Mouse (Mus musculus) embryonic facial prominence, embryonic 11.5 days (tissue): ENCODE measurements around the gene Sox1. TPM values are rescaled to one million over a fixed set of nuclear protein-coding genes. Genes with fewer than 3 reads are reported as not detected.

ENCODE experiments used
- ATAC-seq: fragments of 200-750 bp; cut with Nextera tagmentation; replicated peaks from 2 replicates; pipeline ENCODE4 v1.8.0; 2017; ENCODE audit warnings: low read depth; ENCODE audit not compliant: insufficient number of reproducible peaks, low FRiP score, low TSS enrichment
- DNase-seq: peaks from one replicate; pipeline ENCODE4 v3.0.0-alpha.2; 2015; ENCODE audit warnings: low spot score
- H3K27ac ChIP-seq: fragments of 300-500 bp; sonication (generic); replicated peaks from 2 replicates; pipeline ENCODE4 v1.5.1; 2014; ENCODE audit warnings: mild to moderate bottlenecking, low read depth, low read length, control low read depth
- H3K27me3 ChIP-seq: fragments of 300-500 bp; sonication (generic); 2 replicates; pipeline ENCODE4 v1.6.1; 2014; ENCODE audit warnings: mild to moderate bottlenecking, low read length, moderate library complexity, mixed read lengths; ENCODE audit not compliant: control insufficient read depth, insufficient read depth
- H3K36me3 ChIP-seq: fragments of 300-500 bp; sonication (generic); replicated peaks from 2 replicates; pipeline ENCODE4 v1.6.1; 2014; ENCODE audit warnings: low read depth, mild to moderate bottlenecking, low read length, moderate library complexity, mixed read lengths; ENCODE audit not compliant: control insufficient read depth, insufficient read depth
- H3K4me1 ChIP-seq: fragments of 300-500 bp; sonication (generic); 2 replicates; pipeline ENCODE4 v1.6.1; 2014; ENCODE audit warnings: low read length, mixed read lengths; ENCODE audit not compliant: control insufficient read depth, insufficient read depth
- H3K4me2 ChIP-seq: fragments of 300-500 bp; sonication (generic); 2 replicates; pipeline ENCODE4 v1.6.1; 2014; ENCODE audit warnings: low read depth, mild to moderate bottlenecking, control low read depth, low read length, moderate library complexity
- H3K4me3 ChIP-seq: fragments of 300-500 bp; sonication (generic); 2 replicates; pipeline ENCODE4 v1.5.1; 2014; ENCODE audit warnings: low read depth, low read length, control low read depth
- H3K9ac ChIP-seq: fragments of 300-500 bp; sonication (generic); replicated peaks from 2 replicates; pipeline ENCODE4 v1.6.1; 2014; ENCODE audit warnings: mild to moderate bottlenecking, control low read depth, low read length
- H3K9me3 ChIP-seq: fragments of 300-500 bp; sonication (generic); replicated peaks from 2 replicates; pipeline ENCODE4 v1.6.1; 2016; ENCODE audit warnings: mild to moderate bottlenecking, low read length, inconsistent platforms, mixed read lengths; ENCODE audit not compliant: control insufficient read depth
- WGBS: fragments of 180-500 bp; shearing (Covaris S2); extraction: QIAGEN DNeasy Blood & Tissue Kit; methylation state at CpG from one replicate; pipeline ENCODE4 v1.1.7; 2014; 5-methylcytosine and 5-hydroxymethylcytosine counted together
- polyA plus RNA-seq: library from polyadenylated mRNA; unstranded; fragments of >200 nt; fragmentation: Nextera tagmentation; extraction: Ambion mirVana; gene quantifications from 2 replicates; pipeline ENCODE4 v1.2.1, GENCODE M21; 2014

Gene Sox1
- 1.5 and 1.8 TPM in 2 replicates for polyA plus RNA-seq

DNA sequence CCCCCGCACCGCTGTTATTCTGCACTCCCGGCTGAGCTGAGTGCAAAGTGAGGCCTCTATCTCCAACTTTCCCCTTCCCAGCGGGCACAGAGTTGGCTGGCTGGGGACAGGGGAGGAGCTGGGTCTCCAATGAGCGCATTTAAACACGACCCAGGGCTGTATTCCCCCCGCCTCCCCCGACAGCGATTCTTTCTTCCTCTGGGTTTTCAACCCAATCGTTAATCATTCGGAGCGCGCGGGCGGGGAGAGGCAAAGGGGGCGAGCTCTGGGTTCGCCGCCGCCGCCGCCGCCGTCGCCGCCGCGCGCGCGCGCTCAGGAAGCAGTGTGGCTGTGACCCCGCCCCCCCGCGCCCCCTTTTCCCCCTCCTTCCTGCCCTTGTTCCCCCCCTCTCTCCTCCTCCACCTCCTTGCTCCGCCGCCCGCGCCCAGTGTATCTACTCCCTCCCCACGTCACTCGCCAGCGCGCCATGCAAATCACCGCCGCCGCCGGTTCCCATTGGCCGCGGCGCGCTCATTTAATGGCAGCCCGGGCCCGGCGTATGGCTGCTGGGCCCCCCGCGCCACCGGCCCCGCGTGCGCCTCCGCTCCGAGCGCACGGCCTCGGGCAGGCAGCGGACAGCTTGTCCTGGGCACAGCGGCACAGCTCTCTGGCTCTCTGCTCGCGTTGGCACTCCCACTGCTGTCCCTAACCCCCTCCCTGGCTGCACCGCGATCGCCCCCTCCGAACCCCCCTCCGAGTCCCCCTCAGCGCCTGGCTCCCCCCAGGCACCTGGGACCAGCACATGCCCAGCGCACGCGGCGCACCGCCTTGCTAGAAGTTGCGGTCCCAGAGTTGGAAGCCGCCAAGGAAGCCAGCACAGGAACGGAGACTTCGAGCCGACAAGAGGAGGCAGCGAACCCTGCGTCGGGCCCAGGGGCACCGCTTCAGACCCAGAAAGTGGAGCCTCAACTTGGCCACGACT is at the start of gene Sox1:
Gene Sox1, plus strand, starts transcription at position 225 of the 961 bp plus-strand sequence.
- ATAC-seq, result peak; percentile 77
- Histone ChIP-seq H3K27me3 (peaks cover 69% of the 10 kb centered on the region), H3K4me3 (peak within 1 kb of the TSS; percentile 39), H3K27ac (peak within 1 kb of the TSS; percentile 56), H3K36me3 (no peaks in the 10 kb centered on the region), H3K4me2 (peak within 1 kb of the TSS; percentile 57), H3K9me3 (no peaks in the 10 kb centered on the region), H3K4me1 (peaks cover 10% of the 10 kb centered on the region; the same call in 1 of the 2 replicates), H3K9ac (peak within 1 kb of the TSS; percentile 53)
- DNase-seq, result peak; percentile 83
- under 1% methylated on average over 75 of the region's 89 CpGs for WGBS

DNA sequence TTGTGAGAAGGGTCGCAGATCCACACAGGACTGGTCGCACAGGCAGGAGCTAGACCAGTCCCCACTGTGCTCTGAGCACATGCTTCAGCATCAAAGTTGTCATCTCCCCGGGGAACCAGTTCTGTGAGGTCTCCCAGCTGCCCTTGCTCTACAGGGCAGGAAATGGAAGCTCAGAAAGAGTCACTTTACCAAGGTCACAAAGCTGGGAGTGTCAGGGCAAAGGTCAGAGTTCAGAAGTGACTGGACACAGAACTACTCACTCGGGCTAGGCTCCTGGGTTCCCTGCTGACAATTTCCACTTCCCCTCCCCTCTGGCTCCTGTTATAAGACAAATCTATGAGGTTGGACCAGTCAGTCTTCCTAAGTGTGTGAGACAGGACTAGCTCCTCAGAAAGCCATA is 49.2 kb upstream of the Sox1 start:
- no peaks in the 10 kb centered on the region for H3K36me3 ChIP-seq
- H3K4me1 ChIP-seq, result no peaks in the 10 kb centered on the region
- H3K27me3 ChIP-seq, result no peaks in the 10 kb centered on the region
- no peak overlapping the region for H3K9ac ChIP-seq
- H3K9me3 ChIP-seq, result no peaks in the 10 kb centered on the region
- H3K27ac ChIP-seq, result no peak overlapping the region
- no peak for DNase-seq
- no peak overlapping the region for H3K4me3 ChIP-seq
- 31% methylated on average over 4 of the region's 4 CpGs for WGBS
- H3K4me2 ChIP-seq, result no peak overlapping the region
- no peak for ATAC-seq

DNA sequence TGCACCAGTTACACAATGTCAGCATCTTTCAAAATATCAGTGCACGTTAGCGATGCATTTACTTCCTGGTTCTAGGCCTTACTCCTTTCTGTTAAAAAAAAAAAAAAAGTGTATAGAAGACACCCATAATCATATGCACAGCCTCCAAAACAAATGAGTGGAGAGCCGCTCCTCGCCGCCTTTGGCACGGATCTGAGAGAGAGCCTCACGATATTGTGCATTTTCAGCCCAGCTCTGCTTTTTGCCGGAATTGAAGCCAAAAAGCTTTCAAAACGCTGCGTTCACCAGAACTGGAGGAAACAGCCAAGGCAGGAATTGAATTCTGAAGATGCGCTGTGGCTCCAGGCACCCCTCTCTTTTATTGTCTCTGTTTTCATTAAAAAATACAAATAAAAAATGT is 48.2 kb upstream of the Sox1 start:
- DNase-seq, result no peak
- no peak overlapping the region for H3K9ac ChIP-seq
- H3K9me3 ChIP-seq, result no peaks in the 10 kb centered on the region
- 89% methylated on average over 11 of the region's 11 CpGs for WGBS
- no peaks in the 10 kb centered on the region for H3K36me3 ChIP-seq
- no peak overlapping the region for H3K4me3 ChIP-seq
- H3K27ac ChIP-seq, result no peak overlapping the region
- no peak for ATAC-seq
- H3K27me3 ChIP-seq, result no peaks in the 10 kb centered on the region
- H3K4me1 ChIP-seq, result no peaks in the 10 kb centered on the region
- H3K4me2 ChIP-seq, result no peak overlapping the region

DNA sequence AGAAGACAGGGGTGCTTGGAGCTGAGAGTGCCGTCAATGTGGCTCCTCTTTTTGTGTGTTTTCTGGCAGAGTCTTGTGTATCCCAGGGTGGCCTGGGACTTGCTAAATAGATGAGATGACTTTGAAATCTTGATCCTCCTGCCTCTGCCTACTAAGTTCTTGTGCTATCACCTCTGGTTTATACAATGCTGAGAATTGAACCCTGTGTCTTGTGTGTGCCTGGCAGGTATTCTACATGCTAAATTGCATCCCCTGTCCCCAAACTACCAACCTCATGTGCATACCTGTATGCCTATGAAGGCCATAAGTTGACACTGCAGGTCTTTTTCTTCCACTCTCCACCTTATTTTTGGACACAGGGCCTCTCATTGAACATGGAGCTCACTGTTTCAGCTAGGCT is 46.8 kb upstream of the Sox1 start:
- Histone ChIP-seq H3K4me2 (no peak overlapping the region), H3K36me3 (no peaks in the 10 kb centered on the region), H3K9me3 (no peaks in the 10 kb centered on the region), H3K27me3 (no peaks in the 10 kb centered on the region), H3K9ac (no peak overlapping the region), H3K4me1 (no peaks in the 10 kb centered on the region), H3K27ac (no peak overlapping the region), H3K4me3 (no peak overlapping the region)
- DNase-seq (no peak), ATAC-seq (no peak)
- 88% methylated on average over 1 of the region's 1 CpGs for WGBS

DNA sequence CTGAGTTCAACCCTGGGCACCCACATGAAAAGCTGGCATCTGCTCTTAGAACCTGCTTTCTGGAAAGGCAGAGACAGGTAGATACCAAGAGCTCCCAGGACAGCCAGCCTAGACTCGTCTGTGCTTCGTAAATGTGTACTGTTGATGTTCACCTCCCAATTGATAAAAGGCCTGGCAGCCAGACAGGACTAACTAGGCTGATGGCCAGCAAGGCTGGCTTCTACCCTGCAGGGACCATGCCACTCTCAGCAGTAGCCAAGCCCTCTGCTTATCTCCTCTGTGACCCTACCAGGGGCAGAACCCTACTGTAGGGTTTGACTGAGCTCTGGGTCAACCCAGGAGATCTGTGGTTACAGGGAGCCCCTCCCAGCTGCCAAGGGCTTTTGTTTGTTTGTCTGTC is 45.5 kb upstream of the Sox1 start:
- H3K4me3 ChIP-seq, result no peak overlapping the region
- ATAC-seq (no peak), DNase-seq (no peak)
- WGBS, result 80% methylated on average over 2 of the region's 2 CpGs
- H3K4me1 ChIP-seq, result no peaks in the 10 kb centered on the region
- no peaks in the 10 kb centered on the region for H3K27me3 ChIP-seq
- no peak overlapping the region for H3K27ac ChIP-seq
- no peaks in the 10 kb centered on the region for H3K36me3 ChIP-seq
- no peak overlapping the region for H3K9ac ChIP-seq
- H3K9me3 ChIP-seq, result no peaks in the 10 kb centered on the region
- H3K4me2 ChIP-seq, result no peak overlapping the region

DNA sequence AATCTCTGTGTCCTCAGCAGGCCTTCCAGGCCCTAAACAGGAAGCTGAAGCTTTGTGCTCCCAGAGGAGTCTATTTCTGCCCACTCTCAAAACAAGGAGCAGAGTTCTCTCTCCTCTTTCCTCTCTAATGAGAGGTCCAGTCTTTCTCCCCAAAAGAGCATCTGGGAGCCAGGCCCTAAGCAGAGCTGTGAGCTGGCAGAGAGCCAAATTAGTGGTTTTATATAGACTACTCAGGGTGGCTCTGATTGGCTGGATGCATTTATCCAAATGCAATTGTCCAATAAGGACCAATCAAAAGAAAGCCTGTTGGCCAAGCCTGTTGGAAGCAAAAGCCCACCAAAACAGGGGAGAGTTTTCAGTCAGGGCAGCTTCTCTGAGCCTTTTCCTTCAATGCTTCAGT is 44.0 kb upstream of the Sox1 start:
- no peak for ATAC-seq
- no peaks in the 10 kb centered on the region for H3K4me1 ChIP-seq
- H3K4me2 ChIP-seq, result no peak overlapping the region
- no peak overlapping the region for H3K4me3 ChIP-seq
- no peak for DNase-seq
- H3K36me3 ChIP-seq, result no peaks in the 10 kb centered on the region
- H3K9ac ChIP-seq, result no peak overlapping the region
- H3K27ac ChIP-seq, result no peak overlapping the region
- H3K9me3 ChIP-seq, result no peaks in the 10 kb centered on the region
- H3K27me3 ChIP-seq, result no peaks in the 10 kb centered on the region

DNA sequence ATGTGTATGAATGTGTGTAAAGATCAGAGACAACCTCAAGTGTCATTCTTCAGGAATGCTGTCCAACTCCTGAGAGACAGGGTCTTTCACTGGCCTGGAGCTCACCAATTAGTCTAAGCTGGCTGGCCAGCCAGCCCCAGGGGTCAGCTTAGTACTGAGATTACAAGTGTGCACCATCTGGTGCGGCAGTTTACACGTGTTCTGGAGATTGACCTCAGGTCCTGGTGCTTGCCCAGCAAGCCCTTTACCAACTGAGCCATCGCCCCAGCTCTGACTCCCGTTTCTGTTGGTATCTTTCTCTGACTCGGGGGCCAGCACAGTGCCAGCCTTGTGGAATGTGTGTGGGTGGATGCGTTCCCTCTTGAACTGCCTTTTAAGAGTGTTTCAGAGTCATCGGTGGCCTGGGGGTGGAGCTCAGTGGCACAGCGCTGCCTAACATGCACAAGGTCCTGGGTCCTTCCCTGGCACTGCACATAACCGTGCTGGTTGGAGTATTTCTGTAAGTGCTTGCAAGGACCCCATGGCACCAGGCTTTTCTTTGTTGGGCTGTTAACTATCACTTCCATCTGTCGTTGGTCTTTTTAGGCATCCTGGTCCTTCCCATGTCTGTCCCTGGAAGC is 40.6 kb upstream of the Sox1 start:
- no peaks in the 10 kb centered on the region for H3K36me3 ChIP-seq
- H3K4me1 ChIP-seq, result no peaks in the 10 kb centered on the region
- H3K4me2 ChIP-seq, result no peak overlapping the region
- WGBS, result 51% methylated on average over 10 of the region's 10 CpGs
- H3K4me3 ChIP-seq, result no peak overlapping the region
- H3K27ac ChIP-seq, result no peak overlapping the region
- ATAC-seq (no peak), DNase-seq (no peak)
- no peaks in the 10 kb centered on the region for H3K27me3 ChIP-seq
- no peak overlapping the region for H3K9ac ChIP-seq
- no peaks in the 10 kb centered on the region for H3K9me3 ChIP-seq

DNA sequence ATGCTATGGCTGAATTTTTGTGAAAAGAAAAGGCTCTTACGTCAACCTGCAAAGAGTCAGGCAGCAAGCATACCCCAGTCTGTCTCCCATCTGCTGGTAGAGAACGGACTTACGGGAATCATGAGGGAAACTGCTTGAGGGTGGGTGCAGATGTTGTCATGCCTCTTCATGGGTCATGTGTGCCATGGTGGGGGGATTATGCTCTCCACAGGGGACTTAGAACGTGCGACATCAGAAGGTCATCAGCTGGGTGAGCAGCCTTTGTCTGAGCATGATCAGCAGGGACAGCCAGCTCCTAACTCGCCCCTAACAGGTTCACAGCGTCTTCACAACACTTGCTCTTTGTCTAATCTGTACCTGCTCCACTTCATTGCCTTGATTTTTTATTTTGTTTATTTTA is 26.9 kb upstream of the Sox1 start:
- H3K9ac ChIP-seq, result no peak overlapping the region

More for the DNA sequence above, 26.9 kb upstream of the Sox1 start:
- WGBS, result 54% methylated on average over 7 of the region's 7 CpGs
- Histone ChIP-seq H3K27ac (no peak overlapping the region), H3K36me3 (no peaks in the 10 kb centered on the region), H3K4me2 (no peak overlapping the region), H3K27me3 (no peaks in the 10 kb centered on the region), H3K4me3 (no peak overlapping the region), H3K9me3 (no peaks in the 10 kb centered on the region), H3K4me1 (no peaks in the 10 kb centered on the region)
- ATAC-seq, result no peak
- DNase-seq, result no peak
